Mouse (Mus musculus) ES-E14 (cell line): Measurements from ENCODE around the gene Map4k2.
"Not testable (repeated sequence)": the region's sequence is repeated elsewhere in the genome, so short reads cannot be mapped to it uniquely, and the experiment has no call there.

ENCODE experiments used
- CHD2 ChIP-seq: IDR thresholded peaks from 2 replicates; pipeline ENCODE4 v1.6.1; 2014; ENCODE audit warnings: mild to moderate bottlenecking, low read depth, low read length, inconsistent platforms
- HCFC1 ChIP-seq: IDR thresholded peaks from 2 replicates; pipeline ENCODE4 v1.6.1; 2012; ENCODE audit warnings: low read length, inconsistent platforms, borderline replicate concordance; ENCODE audit not compliant: insufficient read depth
- MAFK ChIP-seq: IDR thresholded peaks from 2 replicates; pipeline ENCODE4 v1.6.1; 2014; ENCODE audit warnings: mild to moderate bottlenecking, low read depth, low read length, inconsistent platforms; ENCODE audit not compliant: insufficient read depth
- ZNF384 ChIP-seq: IDR thresholded peaks from 2 replicates; pipeline ENCODE4 v1.6.1; 2012; ENCODE audit warnings: low read depth, low read length, inconsistent platforms

DNA sequence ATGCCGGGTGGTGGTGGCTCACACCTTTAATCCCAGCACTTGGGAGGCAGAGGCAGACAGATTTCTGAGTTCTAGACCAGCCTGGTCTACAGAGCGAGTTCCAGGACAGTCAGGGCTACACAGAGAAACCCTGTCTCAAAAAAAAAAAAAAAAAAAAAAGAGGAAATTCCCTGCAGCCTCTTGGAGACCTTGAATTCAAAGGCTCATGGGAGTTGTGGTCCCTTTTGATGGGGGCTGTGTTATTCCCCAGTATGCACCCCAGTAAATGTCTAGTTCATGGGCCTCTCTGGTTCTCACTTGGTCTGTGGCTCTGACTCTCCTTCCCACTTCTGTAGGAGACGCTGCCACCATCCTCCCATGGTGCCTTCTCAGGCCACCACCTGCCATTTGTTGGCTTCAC lies 29.2 kb upstream of the Map4k2 start:
- not testable (repeated sequence) for TF ChIP-seq MAFK, CHD2, HCFC1, ZNF384
